Mouse (Mus musculus) kidney, embryonic 15.5 days (tissue): ENCODE data around the gene Hectd3. TPM values are rescaled to one million over a fixed set of nuclear protein-coding genes. Genes with fewer than 3 reads are reported as not detected.
A peak's percentile ranks its signal among the peaks of the same experiment; 100 is the strongest.

Experiments used
- ATAC-seq: fragments of 200-750 bp; cut with Nextera tagmentation; replicated peaks from 2 replicates; pipeline ENCODE4 v1.8.0; 2017; ENCODE audit warnings: moderate TSS enrichment; ENCODE audit not compliant: low FRiP score
- H3K27ac ChIP-seq: fragments of 300-500 bp; sonication (generic); 2 replicates; pipeline ENCODE4 v1.5.1; 2015; ENCODE audit warnings: mild to moderate bottlenecking, inconsistent platforms
- H3K27me3 ChIP-seq: fragments of 300-500 bp; sonication (generic); 2 replicates; pipeline ENCODE4 v1.6.1; 2015; ENCODE audit warnings: inconsistent platforms
- H3K36me3 ChIP-seq: fragments of 300-500 bp; sonication (generic); 2 replicates; pipeline ENCODE4 v1.6.1; 2015; ENCODE audit warnings: inconsistent platforms
- H3K4me1 ChIP-seq: fragments of 300-500 bp; sonication (generic); 2 replicates; pipeline ENCODE4 v1.6.1; 2015; ENCODE audit warnings: inconsistent platforms
- H3K4me2 ChIP-seq: fragments of 300-500 bp; sonication (generic); 2 replicates; pipeline ENCODE4 v1.6.1; 2015; ENCODE audit warnings: moderate library complexity, mild to moderate bottlenecking, inconsistent platforms
- H3K4me3 ChIP-seq: fragments of 300-500 bp; sonication (generic); replicated peaks from 2 replicates; pipeline ENCODE4 v1.5.1; 2015; ENCODE audit warnings: mild to moderate bottlenecking, inconsistent platforms
- H3K9ac ChIP-seq: fragments of 300-500 bp; sonication (generic); 2 replicates; pipeline ENCODE4 v1.6.1; 2015; ENCODE audit warnings: mild to moderate bottlenecking, inconsistent platforms
- H3K9me3 ChIP-seq: fragments of 300-500 bp; sonication (generic); replicated peaks from 2 replicates; pipeline ENCODE4 v1.6.1; 2016; ENCODE audit warnings: inconsistent platforms
- WGBS: fragments of 180-500 bp; shearing (Covaris S2); methylation state at CpG from one replicate; pipeline ENCODE4 v1.1.7; 2015; ENCODE audit warnings: mixed read lengths; 5-methylcytosine and 5-hydroxymethylcytosine counted together
- polyA plus RNA-seq: library from polyadenylated mRNA; unstranded; fragments of >200 nt; fragmentation: Nextera tagmentation; extraction: Ambion mirVana; gene quantifications from 2 replicates; pipeline ENCODE4 v1.2.1, GENCODE M21; 2015

Gene Hectd3
- polyA plus RNA-seq, 1 experiment from 2014 or later: 10.2 TPM

- Histone ChIP-seq H3K27me3 (no peaks in the 10 kb centered on the region), H3K9me3 (no peaks in the 10 kb centered on the region), H3K9ac (no peak overlapping the region), H3K4me3 (no peak overlapping the region), H3K36me3 (peaks cover 52% of the 10 kb centered on the region), H3K27ac (no peak overlapping the region), H3K4me2 (no peak overlapping the region), H3K4me1 (peaks cover 23% of the 10 kb centered on the region)
- 93% methylated on average over 17 of the region's 17 CpGs for WGBS
- ATAC-seq: no peak
These were observed 4.5 kb downstream of the Hectd3 start for GRCm38 (mm10) chr4:116999513-117000154.

GRCm38 (mm10) chr4:117001957-117002356, 6.8 kb downstream of the Hectd3 start:
- H3K36me3 ChIP-seq: peaks cover 52% of the 10 kb centered on the region
- H3K4me2 ChIP-seq: no peak overlapping the region
- peaks cover 7% of the 10 kb centered on the region for H3K4me1 ChIP-seq
- no peak overlapping the region for H3K9ac ChIP-seq
- no peaks in the 10 kb centered on the region for H3K27me3 ChIP-seq
- H3K27ac ChIP-seq: no peak overlapping the region
- no peaks in the 10 kb centered on the region for H3K9me3 ChIP-seq
- H3K4me3 ChIP-seq: no peak overlapping the region
- WGBS: 88% methylated on average over 16 of the region's 16 CpGs
- ATAC-seq: no peak

GRCm38 (mm10) chr4:117002543-117003521, 7.7 kb downstream of the Hectd3 start:
- Histone ChIP-seq H3K4me3 (no peak overlapping the region), H3K4me1 (peaks cover 7% of the 10 kb centered on the region), H3K4me2 (no peak overlapping the region; the same call in 1 of the 2 replicates), H3K36me3 (peaks cover 52% of the 10 kb centered on the region), H3K9me3 (no peaks in the 10 kb centered on the region), H3K27ac (no peak overlapping the region), H3K9ac (no peak overlapping the region), H3K27me3 (no peaks in the 10 kb centered on the region)
- 53% methylated on average over 38 of the region's 38 CpGs for WGBS
- ATAC-seq: peak; percentile 82

- Histone ChIP-seq H3K9me3 (no peaks in the 10 kb centered on the region), H3K27ac (no peak overlapping the region), H3K4me2 (no peak overlapping the region), H3K9ac (no peak overlapping the region), H3K36me3 (peaks cover 39% of the 10 kb centered on the region), H3K4me3 (no peak overlapping the region), H3K4me1 (peaks cover 7% of the 10 kb centered on the region), H3K27me3 (no peaks in the 10 kb centered on the region)
- WGBS: 87% methylated on average over 4 of the region's 4 CpGs
- ATAC-seq: no peak
These were observed 9.5 kb downstream of the Hectd3 start for GRCm38 (mm10) chr4:117004649-117005048.

GRCm38 (mm10) chr4:117005611-117006400, 10.7 kb downstream of the Hectd3 start:
- Histone ChIP-seq H3K9me3 (no peaks in the 10 kb centered on the region), H3K36me3 (peaks cover 28% of the 10 kb centered on the region), H3K27me3 (no peaks in the 10 kb centered on the region), H3K9ac (no peak overlapping the region), H3K4me2 (no peak overlapping the region), H3K27ac (no peak overlapping the region), H3K4me3 (no peak overlapping the region), H3K4me1 (peaks cover 7% of the 10 kb centered on the region)
- 79% methylated on average over 7 of the region's 7 CpGs for WGBS
- ATAC-seq: no peak

- Histone ChIP-seq H3K27me3 (no peaks in the 10 kb centered on the region), H3K9ac (no peak overlapping the region), H3K9me3 (no peaks in the 10 kb centered on the region), H3K4me1 (peaks cover 7% of the 10 kb centered on the region), H3K36me3 (peaks cover 18% of the 10 kb centered on the region), H3K4me2 (no peak overlapping the region), H3K27ac (no peak overlapping the region), H3K4me3 (no peak overlapping the region)
- 61% methylated on average over 3 of the region's 3 CpGs for WGBS
- ATAC-seq: no peak
These were observed 11.9 kb downstream of the Hectd3 start for GRCm38 (mm10) chr4:117007058-117007457.

- H3K27ac ChIP-seq: no peak overlapping the region
- H3K4me2 ChIP-seq: no peak overlapping the region
- no peak overlapping the region for H3K4me3 ChIP-seq
- no peaks in the 10 kb centered on the region for H3K27me3 ChIP-seq
- no peaks in the 10 kb centered on the region for H3K9me3 ChIP-seq
- H3K4me1 ChIP-seq: no peaks in the 10 kb centered on the region
- no peaks in the 10 kb centered on the region for H3K36me3 ChIP-seq
- H3K9ac ChIP-seq: no peak overlapping the region
- 83% methylated on average over 5 of the region's 5 CpGs for WGBS
- no peak for ATAC-seq
These were observed 15.1 kb downstream of the Hectd3 start for GRCm38 (mm10) chr4:117010231-117010630.

GRCm38 (mm10) chr4:117013596-117013995, 18.5 kb downstream of the Hectd3 start:
- Histone ChIP-seq H3K9me3 (no peaks in the 10 kb centered on the region), H3K27ac (no peak overlapping the region), H3K4me2 (no peak overlapping the region), H3K4me1 (no peaks in the 10 kb centered on the region), H3K4me3 (no peak overlapping the region), H3K27me3 (no peaks in the 10 kb centered on the region), H3K9ac (no peak overlapping the region), H3K36me3 (no peaks in the 10 kb centered on the region)
- WGBS: 90% methylated on average over 6 of the region's 6 CpGs
- no peak for ATAC-seq

GRCm38 (mm10) chr4:117014901-117015415, 19.8 kb downstream of the Hectd3 start:
- Histone ChIP-seq H3K27me3 (no peaks in the 10 kb centered on the region), H3K4me2 (no peak overlapping the region), H3K36me3 (no peaks in the 10 kb centered on the region), H3K9me3 (no peaks in the 10 kb centered on the region), H3K9ac (no peak overlapping the region), H3K4me1 (peaks cover 5% of the 10 kb centered on the region), H3K27ac (no peak overlapping the region), H3K4me3 (no peak overlapping the region)
- WGBS: 66% methylated on average over 4 of the region's 4 CpGs
- ATAC-seq: no peak

GRCm38 (mm10) chr4:117017738-117018137, 22.6 kb downstream of the Hectd3 start:
- no peak for ATAC-seq
- H3K9ac ChIP-seq: no peak overlapping the region
- H3K9me3 ChIP-seq: no peaks in the 10 kb centered on the region
- WGBS: 74% methylated on average over 2 of the region's 2 CpGs
- no peak overlapping the region for H3K4me3 ChIP-seq
- no peak overlapping the region for H3K4me2 ChIP-seq
- peaks cover 8% of the 10 kb centered on the region for H3K36me3 ChIP-seq
- no peaks in the 10 kb centered on the region for H3K27me3 ChIP-seq
- no peak overlapping the region for H3K27ac ChIP-seq
- H3K4me1 ChIP-seq: peaks cover 13% of the 10 kb centered on the region

- Histone ChIP-seq H3K9me3 (no peaks in the 10 kb centered on the region), H3K36me3 (peaks cover 14% of the 10 kb centered on the region), H3K27ac (no peak overlapping the region), H3K9ac (no peak overlapping the region), H3K27me3 (no peaks in the 10 kb centered on the region), H3K4me1 (peaks cover 13% of the 10 kb centered on the region), H3K4me3 (no peak overlapping the region), H3K4me2 (no peak overlapping the region)
- whole genome bisulfite sequencing: 90% methylated on average over 7 of the region's 7 CpGs
- ATAC-seq: no peak
These were observed 23.2 kb downstream of the Hectd3 start for GRCm38 (mm10) chr4:117018327-117018726.
